Mouse (Mus musculus): Measurements from ENCODE around the gene H2-D1.
"Not testable (repeated sequence)": the region's sequence is repeated elsewhere in the genome, so short reads cannot be mapped to it uniquely, and the experiment has no call there.

H2-D1 gene

DNA sequence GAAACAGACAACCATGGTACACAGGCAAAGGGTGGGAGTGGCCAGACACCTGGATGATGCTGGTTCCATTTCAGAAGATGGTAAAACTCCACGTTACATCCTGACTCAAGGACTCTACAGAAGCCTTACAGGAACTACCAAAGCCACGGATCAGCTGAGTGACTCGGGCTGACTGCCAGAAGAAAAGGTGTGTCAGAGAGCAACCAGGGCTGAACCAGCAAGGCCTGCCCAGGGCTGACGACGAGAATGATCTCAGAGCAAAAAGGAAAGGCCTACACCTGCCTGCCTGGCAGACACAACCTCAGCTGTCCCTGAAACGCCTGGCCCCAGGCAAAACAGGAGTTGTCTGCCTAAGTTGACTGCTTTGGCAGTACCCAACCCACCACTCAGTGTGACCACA, 41.9 kb downstream of the H2-D1 start:
- no peak for DNase-seq (ENCODE audit: low spot score)

GRCm38 (mm10) chr17:35304921-35305320, 42.4 kb downstream of the H2-D1 start:
- DNase-seq (ENCODE audit: low spot score) = not testable (repeated sequence)

Data from retina, embryonic 14.5 days (tissue).